Mouse (Mus musculus) intestine, embryonic 16.5 days (tissue): Measurements from ENCODE around the gene Tex261. TPM values are rescaled to one million over a fixed set of nuclear protein-coding genes. Genes with fewer than 3 reads are reported as not detected.

Experiments
- ATAC-seq: fragments of 200-750 bp; cut with Nextera tagmentation; 2 replicates; pipeline ENCODE4 v1.8.0; 2017; ENCODE audit warnings: moderate TSS enrichment, moderate library complexity
- H3K27ac ChIP-seq: fragments of 300-500 bp; sonication (generic); 2 replicates; pipeline ENCODE4 v1.5.1; 2014; ENCODE audit warnings: mild to moderate bottlenecking, low read length
- H3K27me3 ChIP-seq: fragments of 300-500 bp; sonication (generic); replicated peaks from 2 replicates; pipeline ENCODE4 v1.6.1; 2014; ENCODE audit warnings: low read length, control low read depth, mixed read lengths; ENCODE audit not compliant: control insufficient read depth, insufficient read depth
- H3K36me3 ChIP-seq: fragments of 300-500 bp; sonication (generic); 2 replicates; pipeline ENCODE4 v1.6.1; 2014; ENCODE audit warnings: low read length, control low read depth; ENCODE audit not compliant: control insufficient read depth, insufficient read depth
- H3K4me1 ChIP-seq: fragments of 300-500 bp; sonication (generic); 2 replicates; pipeline ENCODE4 v1.6.1; 2014; ENCODE audit warnings: low read length, control low read depth, mixed read lengths; ENCODE audit not compliant: control insufficient read depth, insufficient read depth
- H3K4me2 ChIP-seq: fragments of 300-500 bp; sonication (generic); 2 replicates; pipeline ENCODE4 v1.6.1; 2014; ENCODE audit warnings: low read depth, low read length, control low read depth
- H3K4me3 ChIP-seq: fragments of 300-500 bp; sonication (generic); 2 replicates; pipeline ENCODE4 v1.5.1; 2014; ENCODE audit warnings: mild to moderate bottlenecking, low read length
- H3K9ac ChIP-seq: fragments of 300-500 bp; sonication (generic); 2 replicates; pipeline ENCODE4 v1.6.1; 2014; ENCODE audit warnings: low read depth, low read length
- H3K9me3 ChIP-seq: fragments of 300-500 bp; sonication (generic); 2 replicates; pipeline ENCODE4 v1.6.1; 2016; ENCODE audit warnings: low read length, control low read depth; ENCODE audit not compliant: control insufficient read depth
- WGBS: fragments of 180-500 bp; shearing (Covaris S2); extraction: QIAGEN DNeasy Blood & Tissue Kit; methylation state at CpG from one replicate; pipeline ENCODE4 v1.1.7; 2014; 5-methylcytosine and 5-hydroxymethylcytosine counted together
- polyA plus RNA-seq: library from polyadenylated mRNA; unstranded; fragments of >200 nt; fragmentation: Nextera tagmentation; extraction: Ambion mirVana; gene quantifications from 2 replicates; pipeline ENCODE4 v1.2.1, GENCODE M21; 2015

Tex261 gene
- polyA plus RNA-seq: 83.3 and 88.5 TPM in 2 replicates

- Histone ChIP-seq H3K9ac (peak within 1 kb of the TSS; percentile 99), H3K36me3 (peaks cover 3% of the 10 kb centered on the region; the same call in 1 of the 2 replicates), H3K9me3 (no peaks in the 10 kb centered on the region), H3K4me1 (peaks cover 10% of the 10 kb centered on the region), H3K27ac (peak within 1 kb of the TSS; percentile 94), H3K4me3 (peak within 1 kb of the TSS; percentile 100), H3K27me3 (no peaks in the 10 kb centered on the region), H3K4me2 (peak within 1 kb of the TSS; percentile 87)
- ATAC-seq: peak; percentile 96
- WGBS: 0% methylated on average over 45 of the region's 45 CpGs
These were observed at the start of gene Tex261 for GRCm38 (mm10) chr6:83775638-83776293. Gene Tex261 (minus strand): TSS chr6:83775813.

DNA sequence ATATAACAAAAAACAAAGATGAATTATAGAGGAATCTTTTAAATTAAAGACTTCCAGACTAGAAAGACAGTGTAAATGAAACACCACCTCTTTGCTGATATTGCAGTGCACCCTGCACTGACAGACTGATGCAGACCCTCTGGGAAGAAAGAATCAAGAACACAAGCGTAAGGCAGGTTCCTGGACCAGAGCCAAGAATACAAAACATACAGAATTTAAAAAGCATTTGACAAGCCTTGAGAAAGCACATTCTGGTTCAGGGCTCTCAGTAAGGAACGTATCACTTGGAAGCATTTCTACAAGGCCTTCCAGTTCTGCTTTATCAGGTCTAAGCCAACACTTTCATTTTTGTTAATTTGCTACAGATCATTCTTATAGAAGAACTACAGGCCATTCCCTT, 46.2 kb upstream of the Tex261 start:
- Histone ChIP-seq H3K36me3 (no peaks in the 10 kb centered on the region), H3K4me1 (peaks cover 9% of the 10 kb centered on the region; the same call in 1 of the 2 replicates), H3K9ac (no peak overlapping the region), H3K4me2 (no peak overlapping the region), H3K4me3 (no peak overlapping the region), H3K27ac (no peak overlapping the region), H3K27me3 (no peaks in the 10 kb centered on the region), H3K9me3 (no peaks in the 10 kb centered on the region)
- ATAC-seq: no peak
- WGBS: 51% methylated on average over 2 of the region's 2 CpGs

DNA sequence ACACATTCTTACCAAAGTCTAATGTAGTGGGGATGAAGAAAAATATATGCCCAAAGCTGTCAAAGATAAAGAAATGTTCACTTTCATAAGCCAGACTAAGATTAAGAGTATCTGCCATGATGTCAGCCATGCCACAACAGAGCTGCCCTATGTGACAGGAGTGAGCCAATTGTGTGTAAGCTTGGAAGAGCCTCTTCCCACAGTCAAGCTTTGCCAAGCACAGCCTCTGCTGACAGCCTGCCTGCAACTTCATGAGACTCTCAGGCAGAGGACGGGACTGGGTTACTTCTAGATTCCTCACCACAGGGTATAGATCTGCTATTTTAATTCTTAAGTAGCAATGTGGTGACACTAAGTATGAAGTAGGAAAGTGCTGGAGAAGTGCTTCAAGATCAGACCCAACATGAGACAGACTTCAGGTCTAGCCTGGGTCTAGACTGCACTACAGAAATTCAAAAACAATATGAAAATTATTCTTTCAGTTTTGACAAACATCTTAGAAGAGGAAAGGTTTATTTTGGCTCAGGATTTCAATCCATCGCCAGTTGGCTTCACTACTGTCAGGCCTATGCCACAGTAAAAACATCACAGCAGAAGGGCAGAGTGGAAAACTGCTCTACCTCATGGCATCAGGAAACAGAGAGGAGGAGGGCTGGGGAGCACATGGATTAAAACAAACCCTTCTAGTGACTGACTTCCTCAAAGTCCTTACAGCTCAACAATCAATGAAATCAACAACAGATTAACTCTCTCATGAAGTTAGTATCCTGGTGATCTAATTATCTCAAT, 45.3 kb upstream of the Tex261 start:
- Histone ChIP-seq H3K27ac (no peak overlapping the region), H3K36me3 (no peaks in the 10 kb centered on the region), H3K4me1 (peaks cover 9% of the 10 kb centered on the region; the same call in 1 of the 2 replicates), H3K27me3 (no peaks in the 10 kb centered on the region), H3K9me3 (no peaks in the 10 kb centered on the region), H3K4me3 (no peak overlapping the region), H3K4me2 (no peak overlapping the region), H3K9ac (no peak overlapping the region)
- WGBS: 91% methylated on average over 2 of the region's 2 CpGs
- ATAC-seq: no peak

DNA sequence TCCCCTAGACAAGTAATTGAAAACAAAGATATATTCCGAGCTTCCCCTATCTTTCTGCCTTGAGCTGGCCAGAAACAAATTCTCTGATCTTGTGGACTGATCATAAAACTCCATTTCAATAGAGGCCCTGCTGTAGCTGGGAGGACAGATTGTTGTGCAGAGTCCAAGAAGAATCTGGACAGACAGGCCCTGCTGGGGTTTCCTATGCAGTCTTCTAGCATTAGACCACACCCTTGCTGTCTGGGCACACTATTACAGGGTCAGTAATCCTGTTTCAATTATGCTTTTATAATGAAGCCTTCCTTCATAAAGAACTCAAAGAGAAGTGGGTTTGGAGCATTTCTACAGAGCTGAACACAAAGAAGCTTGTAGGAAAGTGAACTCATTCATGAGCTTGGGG, 43.4 kb upstream of the Tex261 start:
- Histone ChIP-seq H3K27me3 (no peaks in the 10 kb centered on the region), H3K9ac (no peak overlapping the region), H3K4me2 (no peak overlapping the region), H3K4me3 (no peak overlapping the region), H3K36me3 (no peaks in the 10 kb centered on the region), H3K27ac (peak overlapping the region; percentile 47; the same call in 1 of the 2 replicates), H3K9me3 (no peaks in the 10 kb centered on the region), H3K4me1 (peaks cover 5% of the 10 kb centered on the region; the same call in 1 of the 2 replicates)
- WGBS: 63% methylated on average over 1 of the region's 1 CpGs
- peak; percentile 96 for ATAC-seq

- 0 out of 2 replicates have a peak, but pooled peaks cover 2% of the 10 kb centered on the region for H3K4me1 ChIP-seq
- no peak overlapping the region for H3K9ac ChIP-seq
- no peak overlapping the region for H3K4me2 ChIP-seq
- 93% methylated on average over 3 of the region's 3 CpGs for WGBS
- no peak overlapping the region for H3K4me3 ChIP-seq
- H3K27me3 ChIP-seq: no peaks in the 10 kb centered on the region
- no peaks in the 10 kb centered on the region for H3K9me3 ChIP-seq
- no peak for ATAC-seq
- H3K27ac ChIP-seq: no peak overlapping the region
- 0 out of 2 replicates have a peak, but pooled peaks cover 4% of the 10 kb centered on the region for H3K36me3 ChIP-seq
These were observed 40.2 kb upstream of the Tex261 start for GRCm38 (mm10) chr6:83815801-83816200.

DNA sequence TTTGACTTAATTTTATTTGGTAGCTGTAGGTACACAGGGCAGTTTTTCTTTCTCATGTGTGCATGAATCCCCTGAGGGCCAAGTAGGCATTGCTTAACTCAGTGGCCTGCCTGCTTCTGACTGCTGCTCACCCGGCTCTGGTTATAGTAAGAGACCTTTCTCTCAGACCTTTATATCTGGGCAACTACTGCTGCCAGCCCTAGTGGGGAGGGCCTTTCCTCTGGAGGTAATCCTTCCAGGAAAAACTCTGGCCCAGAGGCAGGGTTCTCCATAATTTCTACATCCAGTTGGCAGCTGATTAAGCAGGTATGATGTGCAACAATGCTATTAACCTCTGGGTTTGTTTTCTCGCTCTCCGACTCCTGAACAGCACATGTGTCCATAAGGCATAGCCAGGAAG, 27.2 kb upstream of the Tex261 start:
- no peaks in the 10 kb centered on the region for H3K9me3 ChIP-seq
- peaks cover 5% of the 10 kb centered on the region for H3K36me3 ChIP-seq
- H3K4me3 ChIP-seq: no peak overlapping the region
- H3K9ac ChIP-seq: no peak overlapping the region
- no peak overlapping the region for H3K27ac ChIP-seq
- ATAC-seq: no peak
- peaks cover 1% of the 10 kb centered on the region; the same call in 1 of the 2 replicates for H3K4me1 ChIP-seq
- 89% methylated on average over 3 of the region's 3 CpGs for WGBS
- H3K4me2 ChIP-seq: no peak overlapping the region
- no peaks in the 10 kb centered on the region for H3K27me3 ChIP-seq

DNA sequence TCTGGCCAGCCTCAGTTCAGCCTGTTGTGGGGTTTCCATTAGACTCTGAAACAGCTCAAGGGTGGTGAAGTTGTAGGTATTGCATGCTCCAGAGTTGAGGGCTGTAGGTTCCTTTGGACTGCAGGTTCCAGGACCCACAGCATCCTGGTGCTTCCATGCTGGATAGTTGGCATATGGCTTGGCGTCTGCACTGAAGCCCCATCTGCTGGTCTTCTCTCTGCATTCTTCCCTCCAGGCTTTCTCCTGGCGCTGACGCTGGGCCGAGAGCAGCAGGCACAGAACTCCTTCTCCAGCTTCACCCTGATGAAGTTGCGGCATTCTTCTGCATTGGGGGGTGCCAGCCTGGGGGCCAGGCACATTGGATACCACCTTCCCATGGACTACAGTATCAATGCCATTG, 26.4 kb upstream of the Tex261 start:
- no peaks in the 10 kb centered on the region for H3K27me3 ChIP-seq
- WGBS: 90% methylated on average over 5 of the region's 5 CpGs
- H3K9me3 ChIP-seq: no peaks in the 10 kb centered on the region
- peaks cover 2% of the 10 kb centered on the region; the same call in 1 of the 2 replicates for H3K4me1 ChIP-seq
- H3K4me3 ChIP-seq: no peak overlapping the region
- H3K9ac ChIP-seq: no peak overlapping the region
- peaks cover 5% of the 10 kb centered on the region for H3K36me3 ChIP-seq
- no peak for ATAC-seq
- no peak overlapping the region for H3K27ac ChIP-seq
- H3K4me2 ChIP-seq: no peak overlapping the region

DNA sequence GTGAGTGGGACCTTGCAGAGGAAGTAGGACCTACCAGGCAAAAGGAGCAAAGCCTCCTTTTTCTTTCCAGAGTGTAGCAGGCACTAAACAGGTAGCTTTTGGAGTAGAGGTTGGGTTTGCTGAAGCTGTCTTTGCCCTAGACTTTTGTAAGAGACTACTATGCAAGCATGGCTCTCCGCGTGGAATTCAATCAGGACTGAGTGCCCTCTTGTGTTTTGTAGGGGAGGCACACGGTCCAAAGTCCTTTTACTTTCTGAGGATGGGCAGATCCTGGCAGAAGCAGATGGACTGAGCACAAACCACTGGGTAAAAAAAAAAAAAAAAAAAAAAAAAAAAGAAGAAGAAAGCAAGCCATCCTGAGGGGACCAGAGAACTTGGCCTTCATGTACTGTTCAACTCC, 21.1 kb upstream of the Tex261 start:
- Histone ChIP-seq H3K36me3 (no peaks in the 10 kb centered on the region), H3K9me3 (no peaks in the 10 kb centered on the region), H3K4me3 (no peak overlapping the region), H3K27me3 (no peaks in the 10 kb centered on the region), H3K4me1 (peaks cover 7% of the 10 kb centered on the region; the same call in 1 of the 2 replicates), H3K4me2 (peak overlapping the region; percentile 89), H3K9ac (no peak overlapping the region), H3K27ac (peak overlapping the region; percentile 98)
- 39% methylated on average over 3 of the region's 3 CpGs for WGBS
- no peak for ATAC-seq

DNA sequence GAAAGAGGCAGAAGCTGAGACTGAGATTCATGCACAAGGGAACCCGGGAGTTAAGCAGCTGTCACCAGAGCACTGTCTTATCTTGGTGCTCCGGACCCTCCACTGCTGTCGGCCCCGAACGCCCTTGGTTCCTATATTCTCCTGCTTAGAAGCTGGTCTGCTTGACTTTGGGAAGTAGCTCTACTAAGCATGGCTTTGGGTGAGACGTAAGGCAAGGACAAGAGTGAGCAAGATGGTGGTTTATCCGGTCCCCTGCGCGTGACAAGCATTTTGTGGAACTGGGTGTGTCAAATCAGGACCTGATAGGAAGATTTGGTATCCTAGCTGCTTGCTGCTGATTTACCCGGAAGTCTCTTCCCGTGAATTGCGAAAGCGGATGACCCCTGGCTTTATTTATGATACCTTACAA, 19.9 kb upstream of the Tex261 start:
- peak overlapping the region; percentile 77 for H3K4me3 ChIP-seq
- no peaks in the 10 kb centered on the region for H3K27me3 ChIP-seq
- H3K27ac ChIP-seq: peak overlapping the region; percentile 98
- 3% methylated on average over 13 of the region's 13 CpGs for WGBS
- ATAC-seq: peak; percentile 55
- peaks cover 7% of the 10 kb centered on the region; the same call in 1 of the 2 replicates for H3K4me1 ChIP-seq
- no peaks in the 10 kb centered on the region for H3K36me3 ChIP-seq
- H3K9ac ChIP-seq: peak overlapping the region; percentile 86
- peak overlapping the region; percentile 89 for H3K4me2 ChIP-seq
- H3K9me3 ChIP-seq: no peaks in the 10 kb centered on the region
